Mouse (Mus musculus) liver, adult 2 months (tissue): ENCODE data around the gene Exosc7.

Source experiments
- CTCF ChIP-seq: fragments of 200-500 bp; IDR thresholded peaks from 2 replicates; pipeline ENCODE4 v1.5.1; 2011; ENCODE audit warnings: low read depth, low read length, control low read depth
- POLR2A ChIP-seq: fragments of 200-500 bp; IDR thresholded peaks from 2 replicates; pipeline ENCODE4 v1.6.1; 2011; ENCODE audit warnings: low read length, control low read depth; ENCODE audit not compliant: insufficient read depth; ENCODE audit errors: extremely low read depth

DNA sequence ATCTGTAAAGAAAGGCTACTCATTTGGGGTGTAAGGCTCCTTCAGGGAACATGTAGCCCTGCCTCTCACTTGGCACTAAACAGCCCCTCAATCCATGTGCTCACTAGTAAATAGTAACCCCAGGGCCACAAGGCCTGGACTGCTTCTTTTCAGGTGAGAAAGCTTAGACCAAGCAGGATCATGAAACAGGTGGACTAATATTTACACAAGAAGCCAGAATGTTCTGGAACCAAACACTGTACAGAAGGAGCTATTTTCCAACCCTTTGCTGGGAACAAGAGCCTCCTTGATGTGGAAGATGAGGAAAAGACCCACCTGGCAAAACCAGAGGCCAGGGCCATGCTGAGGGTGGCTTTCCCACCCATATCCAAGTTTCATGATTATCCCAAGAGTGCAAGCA lies 9.6 kb upstream of the Exosc7 start:
- TF ChIP-seq CTCF (no peak), POLR2A (no peak)
